In the genomic region with DNA sequence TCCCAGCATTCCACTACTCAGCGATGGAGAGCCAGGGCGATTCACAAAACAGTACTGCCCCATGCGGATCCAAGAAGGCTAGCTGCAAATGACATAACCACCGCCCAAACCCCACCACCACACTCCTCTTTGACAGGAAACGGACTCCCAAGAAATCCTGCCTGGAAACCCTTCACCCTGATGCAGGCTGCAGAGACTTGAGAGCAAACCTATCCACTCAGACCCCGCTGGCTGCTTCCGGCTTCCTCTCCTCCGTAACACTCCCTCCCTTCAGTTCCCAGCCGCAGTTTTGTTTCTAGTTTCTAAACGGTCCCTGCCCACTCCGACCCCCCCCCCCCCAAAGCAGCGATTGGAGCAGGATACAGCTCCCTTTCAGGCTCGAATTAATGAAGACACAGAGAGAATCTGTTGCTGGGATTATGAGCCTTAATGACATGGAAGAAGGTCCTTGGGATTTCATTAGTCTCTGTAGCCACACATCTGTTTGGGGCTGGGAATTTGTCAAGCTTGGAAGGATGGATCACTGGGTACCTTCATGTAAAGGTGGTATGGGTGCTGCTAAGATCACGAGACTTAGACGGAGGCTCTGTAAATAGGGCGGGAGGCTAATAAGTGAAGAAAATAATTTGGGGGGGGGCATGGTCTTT, we compare ENCODE assay signal across 8 mouse cellular contexts.
DNase-seq lines count a peak whose midpoint lies in the region; ATAC-seq and TF ChIP-seq lines count a peak whose summit lies in the region.

No protein-coding gene starts in this region.

- DNase-seq in T-cell, adult 2 months (ENCODE audit: low spot score) = peak; percentile 15
- peak; percentile 78 for DNase-seq in hindbrain, postnatal 0 days (ENCODE audit: low spot score)
- DNase-seq in liver = peak; percentile 29
- DNase-seq in midbrain, postnatal 0 days (ENCODE audit: low spot score) = peak; percentile 72
- DNase-seq in yolk sac, embryonic 10.5 days (ENCODE audit: low spot score) = peak; percentile 72

- peak; percentile 59 for TF ChIP-seq CTCF in hindbrain, postnatal 0 days (IDR thresholded peaks at IDR 0.05; ENCODE audit: low read depth)
- peak; percentile 59 for TF ChIP-seq CTCF in midbrain, postnatal 0 days (IDR thresholded peaks at IDR 0.05)

- peak overlapping the region; percentile 14 for H3K4me3 ChIP-seq in erythroblast, embryonic 14.5 days (replicated peaks)
- H3K4me3 ChIP-seq in forebrain, embryonic 16.5 days (replicated peaks; ENCODE audit: low read length) = peak overlapping the region; percentile 33
- peak overlapping the region; percentile 37 for H3K4me3 ChIP-seq in hindbrain, postnatal 0 days (ENCODE audit: low read length)
- H3K4me3 ChIP-seq in midbrain, postnatal 0 days (ENCODE audit: low read depth, low read length) = peak overlapping the region; percentile 25

- H3K4me1 ChIP-seq in erythroblast, embryonic 14.5 days (ENCODE audit: control insufficient read depth) = peaks cover 10% of the 10 kb centered on the region
- peaks cover 25% of the 10 kb centered on the region for H3K4me1 ChIP-seq in forebrain, embryonic 16.5 days (replicated peaks; ENCODE audit: control insufficient read depth, insufficient read depth, low read length)
- H3K4me1 ChIP-seq in hindbrain, postnatal 0 days (ENCODE audit: insufficient read depth, low read length) = peaks cover 10% of the 10 kb centered on the region; the same call in 1 of the 2 replicates
- H3K4me1 ChIP-seq in midbrain, postnatal 0 days (ENCODE audit: insufficient read depth, low read length) = peaks cover 6% of the 10 kb centered on the region; the same call in 1 of the 2 replicates

- no peak for ATAC-seq in erythroblast, adult 5-6 weeks (replicated peaks; ENCODE audit: low FRiP score, poor library complexity, severe bottlenecking)
- ATAC-seq in forebrain, embryonic 16.5 days = peak; percentile 66
- ATAC-seq in hindbrain, postnatal 0 days = peak; percentile 88
- peak; percentile 77 for ATAC-seq in midbrain, postnatal 0 days (ENCODE audit: low FRiP score)

- H3K4me2 ChIP-seq in forebrain, embryonic 16.5 days (ENCODE audit: low read length) = peak overlapping the region; percentile 56
- H3K4me2 ChIP-seq in hindbrain, postnatal 0 days (ENCODE audit: low read depth, low read length) = peak overlapping the region; percentile 64
- H3K4me2 ChIP-seq in midbrain, postnatal 0 days (ENCODE audit: low read depth, low read length, poor library complexity, severe bottlenecking) = peak overlapping the region; percentile 49

- no peaks in the 10 kb centered on the region; the same call in 1 of the 2 replicates for H3K9me3 ChIP-seq in erythroblast, embryonic 14.5 days (ENCODE audit: control insufficient read depth, low read length)
- H3K9me3 ChIP-seq in forebrain, embryonic 16.5 days (ENCODE audit: control insufficient read depth, low read length) = no peaks in the 10 kb centered on the region
- no peaks in the 10 kb centered on the region for H3K9me3 ChIP-seq in hindbrain, postnatal 0 days (ENCODE audit: low read length)
- H3K9me3 ChIP-seq in midbrain, postnatal 0 days (ENCODE audit: low read length) = no peaks in the 10 kb centered on the region

- H3K36me3 ChIP-seq in erythroblast, embryonic 14.5 days (ENCODE audit: control insufficient read depth) = no peaks in the 10 kb centered on the region
- H3K36me3 ChIP-seq in forebrain, embryonic 16.5 days (ENCODE audit: control insufficient read depth, insufficient read depth) = no peaks in the 10 kb centered on the region; the same call in 1 of the 2 replicates
- no peaks in the 10 kb centered on the region for H3K36me3 ChIP-seq in hindbrain, postnatal 0 days (ENCODE audit: insufficient read depth, low read length)
- no peaks in the 10 kb centered on the region; the same call in 1 of the 2 replicates for H3K36me3 ChIP-seq in midbrain, postnatal 0 days (ENCODE audit: insufficient read depth, low read length)

- peaks cover 68% of the 10 kb centered on the region for H3K27me3 ChIP-seq in erythroblast, embryonic 14.5 days (ENCODE audit: control insufficient read depth)
- peaks cover 4% of the 10 kb centered on the region; the same call in 1 of the 2 replicates for H3K27me3 ChIP-seq in forebrain, embryonic 16.5 days (replicated peaks; ENCODE audit: control insufficient read depth, insufficient read depth, low read length)
- H3K27me3 ChIP-seq in hindbrain, postnatal 0 days (ENCODE audit: insufficient read depth, low read length) = no peaks in the 10 kb centered on the region
- H3K27me3 ChIP-seq in midbrain, postnatal 0 days (ENCODE audit: insufficient read depth, low read length) = no peaks in the 10 kb centered on the region

- H3K9ac ChIP-seq in forebrain, embryonic 16.5 days (replicated peaks; ENCODE audit: low read depth, low read length) = peak overlapping the region; percentile 41
- H3K9ac ChIP-seq in hindbrain, postnatal 0 days (replicated peaks; ENCODE audit: low read length) = peak overlapping the region; percentile 39
- H3K9ac ChIP-seq in midbrain, postnatal 0 days (replicated peaks; ENCODE audit: low read length, poor library complexity, severe bottlenecking) = peak overlapping the region; percentile 36; the same call in 1 of the 2 replicates

- H3K27ac ChIP-seq in forebrain, embryonic 16.5 days (ENCODE audit: low read length) = peak overlapping the region; percentile 42; the same call in 1 of the 2 replicates
- peak overlapping the region; percentile 62; the same call in 1 of the 2 replicates for H3K27ac ChIP-seq in hindbrain, postnatal 0 days
- peak overlapping the region; percentile 67 for H3K27ac ChIP-seq in midbrain, postnatal 0 days (ENCODE audit: low read depth, low read length)

- WGBS in forebrain, embryonic 16.5 days = under 1% methylated on average over 16 of the region's 16 CpGs
- WGBS in hindbrain, postnatal 0 days = 3% methylated on average over 16 of the region's 16 CpGs
- WGBS in midbrain, postnatal 0 days = 3% methylated on average over 16 of the region's 16 CpGs

Comparison
In these comparisons a context has a peak if more than half of its experiments do, and no peak if none do; other contexts are left out.
1. DNase-seq: peak in every context shown above with its lines; median percentile 78 in hindbrain, postnatal 0 days; 72 in midbrain, postnatal 0 days; 72 in yolk sac, embryonic 10.5 days; 29 in liver; 15 in T-cell, adult 2 months.